Mouse (Mus musculus) left cerebral cortex, adult 2 months (tissue): ENCODE data around the gene Ushbp1. TPM values are rescaled to one million over a fixed set of nuclear protein-coding genes. Genes with fewer than 3 reads are reported as not detected.
A peak's percentile ranks its signal among the peaks of the same experiment; 100 is the strongest.
"Not testable (repeated sequence)": the region's sequence is repeated elsewhere in the genome, so short reads cannot be mapped to it uniquely, and the experiment has no call there.

ENCODE experiments used
- DNase-seq, 2 experiments: peaks; one replicate each; pipeline ENCODE4 v3.0.0; 2021 to 2022; ENCODE audit warnings: low spot score in 2 of 2, mixed read lengths in 1 of 2; ENCODE audit errors: extremely low spot score in 1 of 2
- H3K27ac ChIP-seq: fragments of 200-600 bp; 2 replicates; pipeline ENCODE4 v1.8.1; 2022
- H3K4me3 ChIP-seq: fragments of 200-600 bp; 2 replicates; pipeline ENCODE4 v1.8.1; 2022
- CTCF ChIP-seq: fragments of 200-600 bp; IDR thresholded peaks from 2 replicates; pipeline ENCODE4 v1.8.1; 2022; ENCODE audit warnings: antibody characterized with exemption, mild to moderate bottlenecking, moderate library complexity
- intact Hi-C: fragments of 180-260 bp; cut with DNase I; formaldehyde crosslinking; loops from one replicate; pipeline ENCODE4 v1.15.1; 2025
- long read RNA-seq, 2 experiments: library from polyadenylated mRNA; stranded (forward); transcript quantifications; one replicate each; pipeline ENCODE4 v2.0.0; 2021; ENCODE audit warnings: borderline mapping rate in 2 of 2
- total RNA-seq, 2 experiments: library from RNA; stranded (reverse); gene quantifications; 2 replicates each; pipeline ENCODE4 v1.2.3; 2021

Ushbp1 gene
- total RNA-seq: 1 to 10 TPM; 4.6 to 4.7 TPM
- long read RNA-seq, experiment 1, partial matches to known transcripts: 0 of 7 reads
- long read RNA-seq, experiment 1, other reads (novel, unspliced or antisense): 4 of 7 reads
- long read RNA-seq, experiment 2, partial matches to known transcripts: 5 of 24 reads
- long read RNA-seq, experiment 2, other reads (novel, unspliced or antisense): 15 of 24 reads

DNA sequence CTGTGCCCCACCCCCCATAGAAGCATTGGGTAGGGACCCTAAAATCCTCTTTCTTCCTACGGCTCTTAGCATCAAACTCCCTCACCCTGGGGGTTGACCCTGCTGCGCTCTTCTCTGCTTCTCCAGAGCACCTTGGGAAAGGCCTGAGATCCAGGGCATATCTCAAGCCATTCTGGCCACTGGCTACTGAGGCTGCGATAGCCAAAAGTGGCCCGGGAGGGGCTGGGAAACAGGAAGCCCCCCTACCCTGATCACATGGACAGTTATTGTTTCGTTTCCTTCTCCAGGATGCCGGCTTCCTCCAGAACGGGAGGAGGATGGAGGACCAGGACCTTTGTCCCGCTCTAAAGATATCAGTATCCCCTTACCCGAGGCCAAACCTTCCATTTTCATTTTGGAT, at the start of gene Ushbp1:
Gene Ushbp1 (minus strand): TSS at position 174 of the 400 bp plus-strand sequence.
- TF ChIP-seq CTCF: no peak
- peak within 1 kb of the TSS; percentile 77 for H3K4me3 ChIP-seq

DNA sequence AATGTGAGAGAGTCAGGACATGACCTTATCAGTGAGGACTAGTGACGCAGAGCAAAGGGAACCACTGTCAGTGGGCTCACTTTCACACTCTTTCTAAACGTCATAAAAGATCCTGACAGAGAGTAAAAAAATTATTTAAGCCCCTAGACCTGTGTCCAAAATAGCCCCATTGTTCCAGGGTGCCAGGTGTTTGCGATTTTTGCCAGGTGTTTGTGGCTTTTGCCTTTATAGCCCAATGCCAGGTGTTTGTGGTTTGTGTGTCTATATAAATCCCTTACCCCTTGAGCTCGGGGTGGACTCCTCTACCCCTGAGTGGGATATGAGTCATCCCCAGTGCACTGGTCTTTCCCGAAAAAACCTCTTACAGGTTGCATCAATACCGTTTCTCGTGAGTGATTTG, 49.5 kb upstream of the Ushbp1 start:
- Histone ChIP-seq H3K4me3 (no peak overlapping the region), H3K27ac (no peak overlapping the region)
- DNase-seq: no peak
- TF ChIP-seq CTCF: no peak
- intact Hi-C loops: no loop called here

More for the DNA sequence above, at the start of gene Ushbp1:
- intact Hi-C loops: loop anchor here (2.0 kb wide), 1 partner anchor 29 kb away; the partner anchor contains the start of gene Use1
- no peak for DNase-seq
- H3K27ac ChIP-seq: peak within 1 kb of the TSS; percentile 86

DNA sequence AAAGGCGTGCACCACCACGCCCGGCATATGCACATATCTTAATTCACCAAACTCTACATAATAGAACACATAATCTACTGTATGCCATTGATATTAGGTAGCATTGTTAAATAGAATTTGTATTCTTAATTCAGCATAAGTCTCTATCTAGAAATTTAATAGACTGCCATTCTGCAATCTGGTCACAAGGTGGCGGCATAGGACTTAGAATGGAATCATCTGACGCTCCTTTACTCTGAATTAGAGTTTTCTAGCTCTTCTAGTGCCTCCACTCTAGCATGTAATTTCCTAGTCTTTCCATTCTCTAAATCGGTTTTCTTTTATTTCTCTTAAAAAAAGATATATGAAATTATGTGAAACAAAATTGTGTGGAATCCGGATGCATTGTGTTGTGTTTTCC, 45.8 kb upstream of the Ushbp1 start:
- intact Hi-C loops: loop anchor here (1.0 to 5.0 kb wide), 2 partner anchors 80 to 156 kb away; partner anchors contain the start of gene Fam129c
- TF ChIP-seq CTCF: peak; percentile 90
- Histone ChIP-seq H3K4me3 (no peak overlapping the region), H3K27ac (no peak overlapping the region)
- peak in 1 of 2 experiments; percentile 51 for DNase-seq

DNA sequence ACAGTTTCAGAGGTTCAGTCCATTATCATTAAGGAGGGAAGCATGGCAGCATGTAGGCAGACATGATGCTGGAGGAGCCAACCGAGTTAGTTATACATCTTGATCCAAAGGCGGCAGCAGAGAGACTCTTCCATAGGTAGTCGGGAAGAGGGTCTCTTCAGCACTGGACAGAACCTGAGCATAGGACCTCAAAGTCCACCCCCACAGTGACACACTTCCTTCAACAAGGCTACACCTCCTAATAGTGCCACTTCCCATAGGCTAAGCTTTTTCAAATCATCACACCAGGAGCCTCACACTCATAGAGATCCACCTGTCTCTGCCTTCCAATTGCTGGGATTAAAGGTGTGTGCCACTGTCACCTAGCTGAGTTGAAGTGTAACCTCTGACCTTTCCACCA, 41.4 kb upstream of the Ushbp1 start:
- intact Hi-C loops: no loop called here

DNA sequence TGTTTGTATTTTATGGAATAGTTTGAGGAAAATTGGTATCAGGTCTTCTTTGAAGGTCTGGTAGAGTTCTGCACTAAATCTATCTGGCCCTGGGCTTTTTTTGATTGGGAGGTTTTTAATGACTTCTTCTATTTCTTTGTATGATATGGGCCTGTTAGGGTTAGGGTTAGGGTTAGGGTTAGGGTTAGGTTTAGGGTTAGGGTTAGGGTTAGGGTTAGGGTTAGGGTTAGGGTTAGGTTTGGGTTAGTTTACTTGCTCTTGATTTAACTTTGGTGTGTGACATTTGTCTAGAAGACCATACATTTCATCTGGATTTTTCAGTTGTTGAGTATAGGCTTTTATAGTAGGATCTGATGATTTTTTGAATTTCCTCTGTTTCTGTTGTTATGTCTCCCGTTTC, 37.3 kb upstream of the Ushbp1 start:
- H3K27ac ChIP-seq, DNase-seq, intact Hi-C loops, H3K4me3 ChIP-seq: not testable (repeated sequence)

More for the DNA sequence above, 41.4 kb upstream of the Ushbp1 start:
- no peak for TF ChIP-seq CTCF
- Histone ChIP-seq H3K4me3 (no peak overlapping the region), H3K27ac (no peak overlapping the region)
- no peak for DNase-seq

DNA sequence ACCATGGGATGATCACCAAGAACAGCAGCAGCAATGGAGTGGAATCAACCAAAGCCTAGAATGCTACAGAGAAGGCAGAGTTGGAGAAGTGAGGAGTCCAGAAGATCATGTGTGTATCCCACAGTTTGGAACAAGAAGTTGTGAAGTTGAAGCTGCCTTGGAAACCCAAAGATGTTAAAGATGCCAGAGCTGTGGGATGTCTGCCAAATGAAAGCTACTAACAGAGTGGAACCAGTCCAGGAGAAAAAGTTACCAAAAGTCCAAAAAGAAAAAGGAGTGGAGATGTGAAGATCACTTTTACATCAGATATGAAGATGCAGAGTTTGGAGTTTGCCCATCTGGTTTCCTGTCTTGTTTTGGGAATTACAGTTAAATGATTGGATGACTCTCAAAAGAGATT, 26.5 kb upstream of the Ushbp1 start:
- Histone ChIP-seq H3K4me3 (no peak overlapping the region), H3K27ac (no peak overlapping the region)
- intact Hi-C loops: no loop called here
- DNase-seq: no peak
- TF ChIP-seq CTCF: no peak

DNA sequence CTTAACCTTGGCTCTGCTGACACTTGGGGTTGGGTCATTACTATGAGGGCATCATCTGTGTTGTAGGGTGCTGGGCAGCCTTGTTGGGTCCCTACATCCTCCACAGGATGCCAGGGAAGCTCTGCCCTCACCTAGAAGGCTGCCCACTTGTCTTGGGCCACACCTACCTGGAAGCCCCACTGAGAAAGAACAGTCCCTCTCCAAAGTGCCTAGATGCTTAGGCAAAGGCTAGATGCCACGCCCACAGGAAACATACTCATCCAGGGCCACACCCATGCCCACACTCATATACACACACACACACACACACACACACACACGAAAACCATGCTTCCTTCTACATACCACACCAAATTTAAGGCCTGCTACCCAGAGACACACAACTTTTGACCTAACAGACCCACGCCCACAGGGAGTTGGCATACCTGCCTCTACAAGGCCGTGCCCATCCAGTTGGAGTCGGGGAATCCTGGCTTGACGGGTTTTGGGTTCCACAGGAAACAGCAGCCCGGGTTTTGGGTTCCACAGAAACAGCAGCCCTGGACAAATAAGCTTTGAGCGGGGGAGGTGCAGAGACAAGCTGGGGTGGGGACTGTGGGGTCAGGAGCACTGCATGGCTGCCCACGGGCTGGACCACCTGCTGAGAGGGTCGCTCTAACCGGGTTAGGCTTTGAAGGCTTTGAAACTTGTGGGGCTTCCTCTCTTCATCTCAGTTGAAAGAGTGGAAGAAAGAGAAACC, 16.1 kb upstream of the Ushbp1 start:
- Histone ChIP-seq H3K27ac (no peak overlapping the region), H3K4me3 (no peak overlapping the region)
- TF ChIP-seq CTCF: no peak
- no peak for DNase-seq
- intact Hi-C loops: loop anchor here (5.0 kb wide), 1 partner anchor 1116 kb away; no protein-coding TSS in a partner anchor

DNA sequence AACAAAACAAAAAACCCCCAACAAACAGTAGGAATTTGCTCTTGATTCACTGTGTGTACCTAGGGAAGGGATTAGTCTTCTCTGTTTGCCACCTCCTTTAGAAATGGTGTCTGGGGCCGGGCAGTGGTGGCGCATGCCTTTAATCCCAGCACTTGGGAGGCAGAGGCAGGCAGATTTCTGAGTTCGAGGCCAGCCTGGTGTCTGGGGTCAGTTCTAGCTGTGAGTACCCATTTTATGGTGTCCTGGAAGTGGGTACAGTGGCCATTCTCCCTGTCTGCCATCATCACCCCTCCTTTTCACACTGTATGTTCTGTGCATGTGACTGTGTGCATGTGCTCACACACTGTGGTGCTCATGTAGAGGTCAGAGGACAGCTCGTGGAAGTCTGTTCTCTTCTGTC, 12.6 kb upstream of the Ushbp1 start:
- TF ChIP-seq CTCF: no peak
- DNase-seq: no peak
- Histone ChIP-seq H3K4me3 (no peak overlapping the region), H3K27ac (no peak overlapping the region)
- intact Hi-C loops: no loop called here

DNA sequence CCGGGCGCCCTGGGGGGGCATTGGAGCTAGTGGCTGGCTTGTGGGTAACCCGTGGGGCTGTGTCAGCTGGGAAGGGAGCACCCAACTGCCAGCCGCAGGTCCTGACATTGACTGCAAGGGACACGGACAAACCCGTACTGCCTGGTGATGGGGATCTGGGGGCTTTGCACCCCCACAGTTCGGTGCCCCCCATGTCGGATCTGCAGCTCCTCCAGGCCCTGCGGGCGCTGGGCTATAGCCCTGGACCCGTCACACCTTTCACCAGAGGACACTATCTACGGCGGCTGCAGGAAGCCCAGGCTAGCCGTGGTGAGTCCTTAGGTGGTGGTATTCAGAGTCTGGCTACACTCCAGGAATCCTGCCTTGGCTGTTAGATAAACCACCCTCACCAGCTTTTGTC, 11.8 kb upstream of the Ushbp1 start:
- no peak overlapping the region for H3K4me3 ChIP-seq
- intact Hi-C loops: no loop called here
- no peak for TF ChIP-seq CTCF
- DNase-seq: no peak
- H3K27ac ChIP-seq: no peak overlapping the region

DNA sequence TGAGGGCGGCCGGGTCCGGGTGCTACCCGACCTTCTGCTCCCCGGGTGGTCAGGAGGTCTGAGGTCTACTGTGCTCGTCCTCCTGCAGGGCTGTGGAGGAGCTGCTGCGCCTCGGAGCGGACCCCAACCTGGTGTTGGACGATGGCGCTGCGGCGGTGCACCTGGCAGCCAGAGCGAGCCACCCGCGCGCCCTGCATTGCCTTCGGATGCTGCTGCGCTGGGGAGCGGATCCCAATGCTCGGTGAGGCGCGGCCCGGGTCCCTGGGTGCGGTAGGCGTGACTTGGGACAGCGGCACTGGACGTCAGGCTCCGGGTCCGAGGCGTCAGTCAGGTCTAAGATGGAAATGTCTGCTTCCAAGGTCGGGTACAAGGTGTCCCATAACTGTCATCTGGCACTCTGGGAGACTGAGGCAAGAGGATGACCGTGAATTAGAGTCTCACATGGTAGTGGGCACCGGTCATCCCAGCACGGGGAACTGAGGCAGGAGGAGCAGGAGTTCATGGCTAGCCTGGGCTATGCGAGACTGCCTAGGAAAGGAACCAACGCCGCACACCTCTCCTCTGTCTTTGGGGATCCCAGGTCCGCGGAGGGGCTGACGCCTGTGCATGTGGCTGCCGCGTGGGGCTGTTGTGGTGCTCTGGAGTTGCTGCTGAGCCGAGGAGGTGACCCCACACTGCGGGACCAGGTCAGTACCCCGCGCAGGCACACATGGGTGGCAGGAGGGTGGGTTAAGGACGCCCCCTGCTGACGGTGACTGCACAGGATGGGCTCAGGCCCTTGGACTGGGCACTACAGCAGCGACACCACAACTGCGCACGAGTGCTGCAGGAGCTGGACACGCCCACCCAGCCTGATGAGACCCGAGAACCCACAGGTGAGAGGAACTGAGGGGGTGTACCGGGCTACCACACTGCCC, 10.8 kb upstream of the Ushbp1 start:
- intact Hi-C loops: no loop called here
- no peak for DNase-seq
- peak; percentile 53 for TF ChIP-seq CTCF

DNA sequence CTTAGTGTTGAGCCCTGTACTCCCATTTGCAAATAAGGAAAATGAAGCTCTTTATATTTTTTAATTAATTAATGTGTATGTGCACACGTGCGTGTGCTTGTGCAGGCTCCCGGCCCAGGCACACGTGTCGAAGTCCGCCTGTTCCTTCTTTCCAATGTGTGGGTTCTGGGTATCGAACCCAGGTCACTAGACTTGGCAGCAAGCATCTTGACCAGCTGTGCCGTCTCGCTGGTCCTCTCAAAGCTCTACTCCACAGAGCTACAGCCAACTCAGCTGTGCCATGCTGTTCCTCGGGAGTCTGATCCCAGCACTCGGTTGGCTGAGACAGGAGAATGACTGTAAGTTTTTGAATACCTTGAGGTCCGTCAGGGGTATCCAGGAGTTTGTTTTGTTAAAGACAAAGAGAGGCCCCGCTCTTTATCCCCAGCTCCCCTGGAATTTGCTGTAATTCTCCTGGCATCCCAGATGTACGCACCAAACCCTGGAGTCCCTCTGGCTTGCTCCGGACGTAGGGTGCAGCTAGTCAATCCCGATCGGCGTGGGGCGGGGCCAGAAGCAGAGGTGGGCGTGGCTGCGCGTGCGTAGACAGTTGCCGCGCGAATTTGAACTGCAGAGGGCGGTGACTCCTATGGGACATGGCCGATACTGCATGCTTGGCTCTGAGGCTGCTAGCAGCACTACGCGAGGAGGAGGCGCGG, 9.9 kb upstream of the Ushbp1 start, which contains the start of gene Ankle1:
Gene Ankle1 (plus strand): TSS at position 610 of the 698 bp plus-strand sequence.
- intact Hi-C loops: loop anchor here (2.0 kb wide), 1 partner anchor 53 kb away; no protein-coding TSS in a partner anchor
- Histone ChIP-seq H3K27ac (0 out of 2 replicates have a peak within 1 kb of the TSS, but pooled peaks have one; percentile 5), H3K4me3 (peak within 1 kb of the TSS; percentile 40)
- TF ChIP-seq CTCF: peak; percentile 62
- peak; percentile 90 to 94 for DNase-seq

More for the DNA sequence above, 10.8 kb upstream of the Ushbp1 start:
- Histone ChIP-seq H3K27ac (no peak overlapping the region), H3K4me3 (peak overlapping the region; percentile 40)
